Mouse (Mus musculus): ENCODE measurements around the gene Tfap2a. TPM values are rescaled to one million over a fixed set of nuclear protein-coding genes. Genes with fewer than 3 reads are reported as not detected.

Tfap2a gene
- polyA plus RNA-seq, 1 experiment from 2014 or later = not detected

DNA sequence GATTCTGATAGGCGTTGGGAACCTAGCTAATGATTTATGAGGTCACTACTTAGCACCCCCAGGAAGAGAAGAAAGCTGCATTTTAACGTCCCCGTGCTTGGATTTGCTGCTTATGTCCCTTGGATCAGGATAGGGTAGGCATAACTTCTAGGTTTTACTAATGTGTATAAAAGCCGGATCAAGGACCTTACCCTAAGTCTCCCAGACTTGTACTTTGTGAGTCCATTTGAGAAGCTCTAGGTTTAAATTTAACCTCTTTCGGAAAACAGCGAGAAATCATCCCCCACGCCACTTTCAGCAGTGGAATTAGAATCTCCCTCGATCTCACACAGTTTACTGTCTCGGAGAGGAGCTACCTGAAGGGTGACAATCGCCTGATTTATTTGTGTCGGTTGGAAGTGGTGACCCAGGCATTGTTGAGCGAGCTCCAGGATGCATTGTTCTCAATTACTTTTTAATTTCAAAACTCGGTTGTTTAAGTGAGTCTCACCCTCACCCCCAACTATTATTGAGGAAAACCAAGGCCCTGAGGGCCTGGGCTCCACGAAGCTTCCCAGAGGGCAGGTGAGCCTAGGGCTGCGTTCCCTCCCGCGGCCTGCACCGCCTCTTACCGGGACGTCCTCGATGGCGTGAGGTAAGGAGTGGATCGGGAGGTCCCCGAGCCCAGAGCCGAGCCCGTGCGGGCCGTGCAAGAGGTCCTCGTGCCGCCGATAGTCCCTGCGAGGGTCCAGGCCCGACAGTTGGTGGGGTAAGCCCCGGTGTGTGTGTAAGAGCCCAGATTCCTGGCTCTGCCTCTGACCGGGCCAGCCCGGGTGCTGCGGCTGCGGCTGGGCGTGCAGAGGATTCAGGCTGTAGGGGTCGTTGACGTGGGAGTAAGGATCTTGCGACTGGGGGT, 10.2 kb downstream of the Tfap2a start:
- Histone ChIP-seq H3K4me2 (ENCODE audit: low read depth, low read length) (no peak overlapping the region), H3K4me1 (ENCODE audit: insufficient read depth) (peaks cover 12% of the 10 kb centered on the region), H3K36me3 (replicated peaks; ENCODE audit: insufficient read depth, low read length) (no peaks in the 10 kb centered on the region), H3K27me3 (ENCODE audit: insufficient read depth, low read length) (peaks cover 93% of the 10 kb centered on the region), H3K4me3 (ENCODE audit: low read depth, low read length) (0 out of 2 replicates have a peak overlapping the region, but pooled peaks have one; percentile 6), H3K9me3 (ENCODE audit: low read length) (no peaks in the 10 kb centered on the region), H3K9ac (replicated peaks) (no peak overlapping the region), H3K27ac (ENCODE audit: low read depth) (no peak overlapping the region)
- TF ChIP-seq CTCF (IDR thresholded peaks at IDR 0.05; ENCODE audit: low read depth) (no peak), EP300 (IDR thresholded peaks at IDR 0.05; ENCODE audit: low read depth) (no peak)
- no peak for DNase-seq
- WGBS (ENCODE audit: insufficient replicate concordance) = 2% methylated on average over 42 of the region's 42 CpGs
- ATAC-seq = no peak

GRCm38 (mm10) chr13:40725924-40726323, 12.3 kb downstream of the Tfap2a start:
- no peak for DNase-seq
- WGBS (ENCODE audit: insufficient replicate concordance) = 5% methylated on average over 7 of the region's 7 CpGs
- peaks cover 78% of the 10 kb centered on the region for H3K27me3 ChIP-seq (ENCODE audit: insufficient read depth, low read length)
- H3K4me2 ChIP-seq (ENCODE audit: low read depth, low read length) = no peak overlapping the region
- no peaks in the 10 kb centered on the region for H3K9me3 ChIP-seq (ENCODE audit: low read length)
- TF ChIP-seq CTCF (IDR thresholded peaks at IDR 0.05; ENCODE audit: low read depth) (no peak), EP300 (IDR thresholded peaks at IDR 0.05; ENCODE audit: low read depth) (no peak)
- no peak overlapping the region for H3K4me3 ChIP-seq (ENCODE audit: low read depth, low read length)
- H3K4me1 ChIP-seq (ENCODE audit: insufficient read depth) = peaks cover 8% of the 10 kb centered on the region
- ATAC-seq = no peak
- H3K36me3 ChIP-seq (replicated peaks; ENCODE audit: insufficient read depth, low read length) = no peaks in the 10 kb centered on the region
- no peak overlapping the region for H3K9ac ChIP-seq (replicated peaks)
- no peak overlapping the region for H3K27ac ChIP-seq (ENCODE audit: low read depth)

- no peaks in the 10 kb centered on the region for H3K9me3 ChIP-seq (ENCODE audit: low read length)
- H3K4me3 ChIP-seq (ENCODE audit: low read depth, low read length) = peak overlapping the region; percentile 46
- H3K9ac ChIP-seq (replicated peaks) = no peak overlapping the region
- 15% methylated on average over 5 of the region's 5 CpGs for WGBS (ENCODE audit: insufficient replicate concordance)
- H3K27ac ChIP-seq (ENCODE audit: low read depth) = no peak overlapping the region
- no peaks in the 10 kb centered on the region for H3K36me3 ChIP-seq (replicated peaks; ENCODE audit: insufficient read depth, low read length)
- peaks cover 8% of the 10 kb centered on the region for H3K4me1 ChIP-seq (ENCODE audit: insufficient read depth)
- H3K4me2 ChIP-seq (ENCODE audit: low read depth, low read length) = peak overlapping the region; percentile 76
- no peak for TF ChIP-seq CTCF (IDR thresholded peaks at IDR 0.05; ENCODE audit: low read depth)
- TF ChIP-seq EP300 (IDR thresholded peaks at IDR 0.05; ENCODE audit: low read depth) = no peak
- ATAC-seq (no peak), DNase-seq (no peak)
- peaks cover 77% of the 10 kb centered on the region for H3K27me3 ChIP-seq (ENCODE audit: insufficient read depth, low read length)
These were observed 14.6 kb downstream of the Tfap2a start for GRCm38 (mm10) chr13:40723598-40723920.

- Histone ChIP-seq H3K4me1 (ENCODE audit: insufficient read depth) (peaks cover 8% of the 10 kb centered on the region), H3K9me3 (ENCODE audit: low read length) (no peaks in the 10 kb centered on the region), H3K27ac (ENCODE audit: low read depth) (no peak overlapping the region), H3K4me3 (ENCODE audit: low read depth, low read length) (peak overlapping the region; percentile 46), H3K27me3 (ENCODE audit: insufficient read depth, low read length) (peaks cover 74% of the 10 kb centered on the region), H3K4me2 (ENCODE audit: low read depth, low read length) (peak overlapping the region; percentile 76), H3K9ac (replicated peaks) (no peak overlapping the region), H3K36me3 (replicated peaks; ENCODE audit: insufficient read depth, low read length) (no peaks in the 10 kb centered on the region)
- DNase-seq (peak; percentile 95), ATAC-seq (peak; percentile 98)
- 2% methylated on average over 52 of the region's 70 CpGs for WGBS (ENCODE audit: insufficient replicate concordance)
- TF ChIP-seq CTCF (IDR thresholded peaks at IDR 0.05; ENCODE audit: low read depth) (peak; percentile 43), EP300 (IDR thresholded peaks at IDR 0.05; ENCODE audit: low read depth) (no peak)
These were observed 15.2 kb downstream of the Tfap2a start for GRCm38 (mm10) chr13:40722741-40723597.

GRCm38 (mm10) chr13:40719741-40720082, 18.5 kb downstream of the Tfap2a start:
- H3K27me3 ChIP-seq (ENCODE audit: insufficient read depth, low read length) = peaks cover 78% of the 10 kb centered on the region
- H3K4me1 ChIP-seq (ENCODE audit: insufficient read depth) = peaks cover 8% of the 10 kb centered on the region
- ATAC-seq (no peak), DNase-seq (no peak)
- WGBS (ENCODE audit: insufficient replicate concordance) = 13% methylated on average over 9 of the region's 9 CpGs
- no peaks in the 10 kb centered on the region for H3K9me3 ChIP-seq (ENCODE audit: low read length)
- no peak for TF ChIP-seq EP300 (IDR thresholded peaks at IDR 0.05; ENCODE audit: low read depth)
- no peak for TF ChIP-seq CTCF (IDR thresholded peaks at IDR 0.05; ENCODE audit: low read depth)
- H3K4me2 ChIP-seq (ENCODE audit: low read depth, low read length) = no peak overlapping the region
- H3K36me3 ChIP-seq (replicated peaks; ENCODE audit: insufficient read depth, low read length) = no peaks in the 10 kb centered on the region
- H3K4me3 ChIP-seq (ENCODE audit: low read depth, low read length) = no peak overlapping the region
- H3K9ac ChIP-seq (replicated peaks) = no peak overlapping the region
- no peak overlapping the region for H3K27ac ChIP-seq (ENCODE audit: low read depth)

DNA sequence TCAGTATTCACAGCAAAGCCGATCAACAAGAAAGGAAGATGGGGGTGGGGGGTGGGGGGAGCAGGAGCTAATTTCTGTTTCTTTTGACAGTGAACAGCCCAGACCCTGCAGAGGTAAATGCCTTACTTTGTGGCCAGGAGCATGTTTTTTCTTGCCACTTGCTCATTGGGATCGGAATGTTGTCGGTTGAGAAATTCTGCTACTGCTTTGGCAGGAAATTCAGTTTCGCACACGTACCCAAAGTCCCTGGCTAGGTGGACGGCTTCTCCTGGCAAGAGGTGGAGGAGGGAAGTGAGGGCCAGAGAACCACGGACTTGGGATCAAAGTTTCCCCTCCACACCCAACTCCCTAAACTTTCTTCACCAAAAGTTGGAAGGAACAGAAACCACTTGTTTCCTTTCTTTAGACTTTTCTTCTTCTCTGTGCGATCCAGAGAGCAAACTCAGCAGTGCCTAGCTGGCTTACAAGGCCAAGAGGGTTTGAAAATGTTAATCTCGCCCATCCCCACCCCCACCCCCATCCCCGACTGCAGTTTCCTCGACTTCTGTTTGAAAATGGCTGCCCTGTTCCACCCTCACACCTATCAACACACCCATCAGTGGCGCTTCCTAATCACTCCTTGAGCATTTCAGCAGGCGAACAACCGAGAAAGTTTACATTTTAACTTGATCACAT, 19.0 kb downstream of the Tfap2a start:
- Histone ChIP-seq H3K4me3 (ENCODE audit: low read depth, low read length) (no peak overlapping the region), H3K27ac (ENCODE audit: low read depth) (no peak overlapping the region), H3K27me3 (ENCODE audit: insufficient read depth, low read length) (peaks cover 78% of the 10 kb centered on the region), H3K9ac (replicated peaks) (no peak overlapping the region), H3K4me1 (ENCODE audit: insufficient read depth) (peaks cover 8% of the 10 kb centered on the region), H3K9me3 (ENCODE audit: low read length) (no peaks in the 10 kb centered on the region), H3K4me2 (ENCODE audit: low read depth, low read length) (no peak overlapping the region), H3K36me3 (replicated peaks; ENCODE audit: insufficient read depth, low read length) (no peaks in the 10 kb centered on the region)
- WGBS (ENCODE audit: insufficient replicate concordance) = 27% methylated on average over 14 of the region's 14 CpGs
- no peak for TF ChIP-seq EP300 (IDR thresholded peaks at IDR 0.05; ENCODE audit: low read depth)
- no peak for TF ChIP-seq CTCF (IDR thresholded peaks at IDR 0.05; ENCODE audit: low read depth)
- ATAC-seq (no peak), DNase-seq (no peak)

Data from liver, postnatal 0 days (tissue).